Mouse (Mus musculus) kidney, embryonic 14.5 days (tissue): ENCODE results near the gene Hoxb4. TPM values are rescaled to one million over a fixed set of nuclear protein-coding genes. Genes with fewer than 3 reads are reported as not detected.

ENCODE experiments used
- ATAC-seq: fragments of 200-750 bp; cut with Nextera tagmentation; 2 replicates; pipeline ENCODE4 v1.8.0; 2017; ENCODE audit warnings: moderate number of reproducible peaks, mild to moderate bottlenecking, moderate TSS enrichment, moderate library complexity; ENCODE audit not compliant: low FRiP score, low TSS enrichment
- H3K27ac ChIP-seq: fragments of 300-500 bp; sonication (generic); 2 replicates; pipeline ENCODE4 v1.5.1; 2014; ENCODE audit warnings: low read depth, mild to moderate bottlenecking, low read length, moderate library complexity, mixed read lengths
- H3K27me3 ChIP-seq: fragments of 300-500 bp; sonication (generic); 2 replicates; pipeline ENCODE4 v1.6.1; 2014; ENCODE audit warnings: mild to moderate bottlenecking, low read length; ENCODE audit not compliant: control insufficient read depth, insufficient read depth
- H3K36me3 ChIP-seq: fragments of 300-500 bp; sonication (generic); 2 replicates; pipeline ENCODE4 v1.6.1; 2014; ENCODE audit warnings: low read length, mixed read lengths; ENCODE audit not compliant: control insufficient read depth, insufficient read depth
- H3K4me1 ChIP-seq: fragments of 300-500 bp; sonication (generic); 2 replicates; pipeline ENCODE4 v1.6.1; 2014; ENCODE audit warnings: low read length, mixed read lengths; ENCODE audit not compliant: control insufficient read depth, insufficient read depth
- H3K4me2 ChIP-seq: fragments of 300-500 bp; sonication (generic); replicated peaks from 2 replicates; pipeline ENCODE4 v1.6.1; 2014; ENCODE audit warnings: low read depth, mild to moderate bottlenecking, low read length
- H3K4me3 ChIP-seq: fragments of 300-500 bp; sonication (generic); 2 replicates; pipeline ENCODE4 v1.5.1; 2014; ENCODE audit warnings: mild to moderate bottlenecking, low read length
- H3K9ac ChIP-seq: fragments of 300-500 bp; sonication (generic); 2 replicates; pipeline ENCODE4 v1.6.1; 2014; ENCODE audit warnings: low read depth, mild to moderate bottlenecking, low read length, moderate library complexity
- H3K9me3 ChIP-seq: fragments of 300-500 bp; sonication (generic); 2 replicates; pipeline ENCODE4 v1.6.1; 2016; ENCODE audit warnings: low read length; ENCODE audit not compliant: control insufficient read depth
- WGBS: fragments of 180-500 bp; shearing (Covaris S2); extraction: QIAGEN DNeasy Blood & Tissue Kit; methylation state at CpG from one replicate; pipeline ENCODE4 v1.1.7; 2014; 5-methylcytosine and 5-hydroxymethylcytosine counted together
- polyA plus RNA-seq: library from polyadenylated mRNA; unstranded; fragments of >200 nt; fragmentation: Nextera tagmentation; extraction: Ambion mirVana; gene quantifications from 2 replicates; pipeline ENCODE4 v1.2.1, GENCODE M21; 2014

The Hoxb4 gene
- polyA plus RNA-seq, 1 experiment from 2014 or later: 4.2 TPM

DNA sequence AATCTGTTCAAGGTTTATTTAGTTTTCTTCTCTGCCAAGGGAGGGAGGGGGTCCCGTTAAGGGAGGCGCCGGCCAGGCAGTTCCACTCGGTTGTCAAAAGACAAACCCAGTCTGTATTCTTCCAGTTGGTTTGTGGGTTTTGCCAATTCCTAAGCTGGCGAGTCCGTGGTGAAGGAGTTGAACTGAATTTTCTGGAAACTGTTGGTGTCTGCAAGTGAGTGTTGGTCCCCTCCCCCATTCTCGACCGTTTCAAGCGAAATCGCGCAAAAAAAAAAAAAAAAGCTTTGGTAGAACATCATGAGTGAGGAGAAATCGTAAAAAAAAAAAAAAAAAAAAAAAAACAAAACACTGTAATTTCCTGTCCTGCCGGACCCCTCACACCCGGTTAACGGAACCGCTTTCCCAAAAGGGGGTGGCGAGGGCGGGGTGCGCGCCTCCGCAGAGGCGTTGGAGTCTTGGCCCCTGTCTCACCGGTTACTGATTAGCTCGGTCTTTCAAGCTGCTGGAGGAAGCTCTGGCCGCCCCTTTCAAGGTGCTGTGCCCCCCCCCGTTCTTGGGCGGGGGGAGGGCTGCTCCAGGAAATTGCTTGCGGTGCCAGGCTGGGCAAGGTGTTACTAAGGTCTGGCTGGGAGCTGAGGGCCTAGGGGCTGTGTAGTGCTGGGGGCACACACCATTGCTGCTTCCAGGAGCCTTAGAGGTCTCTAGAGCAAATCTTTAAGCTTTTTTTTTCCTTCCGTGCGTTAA is 22.8 kb upstream of the Hoxb4 start:
- peak overlapping the region; percentile 99 for H3K9ac ChIP-seq
- peak overlapping the region; percentile 95 for H3K4me2 ChIP-seq
- no peaks in the 10 kb centered on the region for H3K9me3 ChIP-seq
- under 1% methylated on average over 30 of the region's 30 CpGs for WGBS
- H3K27me3 ChIP-seq: no peaks in the 10 kb centered on the region
- H3K4me1 ChIP-seq: peaks cover 39% of the 10 kb centered on the region
- H3K27ac ChIP-seq: peak overlapping the region; percentile 100
- peak overlapping the region; percentile 53 for H3K4me3 ChIP-seq
- ATAC-seq: 0 out of 2 replicates have a peak, but pooled peaks have one; percentile 13
- no peaks in the 10 kb centered on the region for H3K36me3 ChIP-seq

GRCm38 (mm10) chr11:96296997-96297396 is 21.1 kb upstream of the Hoxb4 start:
- H3K9ac ChIP-seq: peak overlapping the region; percentile 99
- no peaks in the 10 kb centered on the region for H3K9me3 ChIP-seq
- H3K27me3 ChIP-seq: no peaks in the 10 kb centered on the region
- H3K4me3 ChIP-seq: peak overlapping the region; percentile 53
- H3K4me1 ChIP-seq: peaks cover 38% of the 10 kb centered on the region
- WGBS: 7% methylated on average over 2 of the region's 2 CpGs
- H3K4me2 ChIP-seq: peak overlapping the region; percentile 95
- no peak for ATAC-seq
- peak overlapping the region; percentile 100 for H3K27ac ChIP-seq
- peaks cover 16% of the 10 kb centered on the region for H3K36me3 ChIP-seq

DNA sequence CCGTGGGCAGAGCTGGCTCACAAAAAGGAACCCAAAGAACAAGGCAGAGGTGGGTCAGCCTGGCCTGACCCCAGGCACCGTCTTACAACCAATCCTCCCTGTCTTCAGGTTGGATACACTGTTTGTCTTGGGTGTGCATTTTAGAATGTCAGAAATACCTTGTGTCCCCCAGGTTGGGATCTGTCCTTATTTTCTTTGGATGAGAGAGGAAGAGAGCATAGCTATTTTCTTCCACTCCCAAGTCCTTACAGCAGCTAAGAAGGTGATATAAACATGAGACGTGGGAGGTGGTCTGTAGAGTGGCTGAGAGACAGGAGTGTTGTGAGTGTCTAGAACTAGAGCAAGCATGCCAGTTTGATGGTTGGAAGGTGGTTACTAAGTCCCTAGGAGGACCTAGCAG is 20.6 kb upstream of the Hoxb4 start:
- ATAC-seq: no peak
- WGBS: 14% methylated on average over 3 of the region's 3 CpGs
- peak overlapping the region; percentile 100 for H3K27ac ChIP-seq
- H3K27me3 ChIP-seq: no peaks in the 10 kb centered on the region
- H3K4me3 ChIP-seq: peak overlapping the region; percentile 53
- H3K4me2 ChIP-seq: peak overlapping the region; percentile 95
- H3K4me1 ChIP-seq: peaks cover 40% of the 10 kb centered on the region
- H3K36me3 ChIP-seq: peaks cover 21% of the 10 kb centered on the region
- H3K9ac ChIP-seq: peak overlapping the region; percentile 99
- H3K9me3 ChIP-seq: no peaks in the 10 kb centered on the region

GRCm38 (mm10) chr11:96297968-96298635 is 20.0 kb upstream of the Hoxb4 start:
- H3K4me3 ChIP-seq: peak overlapping the region; percentile 53
- H3K36me3 ChIP-seq: peaks cover 24% of the 10 kb centered on the region
- ATAC-seq: no peak
- H3K4me2 ChIP-seq: peak overlapping the region; percentile 95
- H3K27ac ChIP-seq: peak overlapping the region; percentile 100
- no peaks in the 10 kb centered on the region for H3K27me3 ChIP-seq
- no peaks in the 10 kb centered on the region for H3K9me3 ChIP-seq
- peak overlapping the region; percentile 99 for H3K9ac ChIP-seq
- 8% methylated on average over 11 of the region's 11 CpGs for WGBS
- H3K4me1 ChIP-seq: peaks cover 40% of the 10 kb centered on the region

- Histone ChIP-seq H3K36me3 (peaks cover 26% of the 10 kb centered on the region), H3K4me1 (peaks cover 46% of the 10 kb centered on the region), H3K4me3 (peak overlapping the region; percentile 53), H3K9ac (peak overlapping the region; percentile 99), H3K27me3 (no peaks in the 10 kb centered on the region), H3K4me2 (peak overlapping the region; percentile 95), H3K27ac (peak overlapping the region; percentile 100), H3K9me3 (no peaks in the 10 kb centered on the region)
- ATAC-seq: 0 out of 2 replicates have a peak, but pooled peaks have one; percentile 14
- under 1% methylated on average over 66 of the region's 66 CpGs for WGBS
Measured at GRCm38 (mm10) chr11:96298895-96299667, 19.0 kb upstream of the Hoxb4 start.

DNA sequence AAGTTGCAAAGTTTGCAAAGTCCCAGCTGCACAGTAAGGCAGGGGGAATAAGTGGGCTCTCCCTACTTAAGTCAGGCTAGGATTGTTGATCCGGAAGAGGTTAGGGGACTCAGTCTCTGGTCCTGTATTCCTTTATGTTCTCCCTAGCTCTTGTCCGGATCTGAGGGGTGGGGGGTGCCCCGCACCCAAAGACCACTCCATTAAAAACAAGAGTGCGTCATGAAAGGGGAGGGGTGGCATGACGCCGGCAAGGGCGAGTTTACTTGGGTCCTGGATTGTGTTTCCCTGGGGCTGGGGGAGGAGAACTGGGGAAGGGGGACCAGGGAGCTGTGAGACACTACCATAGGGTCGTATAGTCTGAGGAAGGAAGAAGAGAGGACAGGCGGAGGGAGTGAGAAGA is 18.3 kb upstream of the Hoxb4 start:
- no peak for ATAC-seq
- H3K9ac ChIP-seq: peak overlapping the region; percentile 99
- H3K4me1 ChIP-seq: peaks cover 53% of the 10 kb centered on the region
- H3K4me3 ChIP-seq: peak overlapping the region; percentile 53
- peak overlapping the region; percentile 100 for H3K27ac ChIP-seq
- no peaks in the 10 kb centered on the region for H3K27me3 ChIP-seq
- WGBS: 8% methylated on average over 9 of the region's 9 CpGs
- no peaks in the 10 kb centered on the region for H3K9me3 ChIP-seq
- peak overlapping the region; percentile 95 for H3K4me2 ChIP-seq
- peaks cover 27% of the 10 kb centered on the region for H3K36me3 ChIP-seq

DNA sequence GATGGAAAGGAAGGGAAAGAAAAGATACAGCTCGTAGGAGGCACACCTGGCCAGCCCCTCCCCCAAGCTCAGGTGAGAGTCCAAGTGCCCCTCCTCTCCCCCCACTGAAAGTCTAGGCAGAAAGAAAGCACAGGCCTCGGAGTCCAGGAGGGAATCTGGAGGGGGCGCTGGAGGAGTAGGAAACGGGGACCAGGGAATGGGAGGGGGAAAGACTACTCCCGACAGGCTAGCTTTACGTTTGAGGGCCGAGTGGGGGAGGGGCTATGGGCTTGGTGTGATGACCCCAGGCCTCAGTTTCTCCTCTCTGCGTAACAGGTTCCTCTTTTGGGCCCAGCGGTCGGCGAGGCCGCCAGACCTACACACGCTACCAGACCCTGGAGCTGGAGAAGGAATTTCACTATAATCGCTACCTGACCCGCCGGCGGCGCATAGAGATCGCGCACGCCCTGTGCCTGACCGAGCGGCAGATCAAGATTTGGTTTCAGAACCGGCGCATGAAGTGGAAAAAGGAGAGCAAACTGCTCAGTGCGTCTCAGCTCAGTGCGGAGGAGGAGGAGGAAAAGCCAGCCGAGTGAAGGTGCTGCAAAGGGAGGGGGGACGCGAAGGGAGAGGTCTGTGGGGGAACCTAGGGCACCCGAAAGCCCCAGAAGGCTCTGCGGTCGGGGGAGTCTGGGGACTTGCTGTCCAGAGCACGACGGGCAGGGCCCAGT is 17.6 kb upstream of the Hoxb4 start:
- ATAC-seq: no peak
- H3K4me3 ChIP-seq: peak overlapping the region; percentile 53
- no peaks in the 10 kb centered on the region for H3K9me3 ChIP-seq
- H3K9ac ChIP-seq: peak overlapping the region; percentile 99
- H3K4me2 ChIP-seq: peak overlapping the region; percentile 95
- H3K36me3 ChIP-seq: peaks cover 34% of the 10 kb centered on the region
- H3K27me3 ChIP-seq: no peaks in the 10 kb centered on the region
- 7% methylated on average over 34 of the region's 35 CpGs for WGBS
- peak overlapping the region; percentile 100 for H3K27ac ChIP-seq
- peaks cover 58% of the 10 kb centered on the region for H3K4me1 ChIP-seq

DNA sequence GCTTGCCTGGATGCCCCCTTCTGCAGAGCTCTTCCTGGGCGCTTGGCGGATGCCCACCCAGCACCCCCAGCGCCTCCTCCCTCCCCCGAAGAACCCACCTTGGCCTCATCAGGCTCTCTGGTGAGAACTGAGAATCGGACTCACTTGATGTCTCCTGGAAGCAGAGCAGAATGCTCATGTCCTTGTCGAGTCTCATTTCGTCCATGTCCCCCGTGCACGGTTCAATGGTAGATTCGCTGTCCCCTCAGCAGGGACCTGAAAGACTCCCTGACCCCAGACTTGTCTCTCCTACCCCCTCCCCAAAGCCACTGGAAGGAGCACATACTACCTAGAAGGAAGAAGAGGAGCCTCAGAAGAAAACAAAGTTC is 17.0 kb upstream of the Hoxb4 start:
- Histone ChIP-seq H3K4me1 (peaks cover 59% of the 10 kb centered on the region), H3K27ac (peak overlapping the region; percentile 100), H3K4me3 (peak overlapping the region; percentile 53), H3K9me3 (no peaks in the 10 kb centered on the region), H3K36me3 (peaks cover 39% of the 10 kb centered on the region), H3K9ac (peak overlapping the region; percentile 99), H3K4me2 (peak overlapping the region; percentile 95), H3K27me3 (no peaks in the 10 kb centered on the region)
- ATAC-seq: no peak
- 14% methylated on average over 10 of the region's 10 CpGs for WGBS
